Mouse (Mus musculus) embryonic fibroblast, embryonic 13.5 days (primary cell): ENCODE measurements around the gene Snx17.
A peak's percentile ranks its signal among the peaks of the same experiment; 100 is the strongest.

Source experiments
- CTCF ChIP-seq: IDR thresholded peaks from 2 replicates; pipeline ENCODE4 v1.5.1; 2011; ENCODE audit warnings: mild to moderate bottlenecking, control low read depth, low read length, moderate library complexity, borderline replicate concordance; ENCODE audit not compliant: insufficient read depth
- POLR2A ChIP-seq: IDR thresholded peaks from 2 replicates; pipeline ENCODE4 v1.6.1; 2011; ENCODE audit warnings: low read depth, mild to moderate bottlenecking, control low read depth, low read length, moderate library complexity

DNA sequence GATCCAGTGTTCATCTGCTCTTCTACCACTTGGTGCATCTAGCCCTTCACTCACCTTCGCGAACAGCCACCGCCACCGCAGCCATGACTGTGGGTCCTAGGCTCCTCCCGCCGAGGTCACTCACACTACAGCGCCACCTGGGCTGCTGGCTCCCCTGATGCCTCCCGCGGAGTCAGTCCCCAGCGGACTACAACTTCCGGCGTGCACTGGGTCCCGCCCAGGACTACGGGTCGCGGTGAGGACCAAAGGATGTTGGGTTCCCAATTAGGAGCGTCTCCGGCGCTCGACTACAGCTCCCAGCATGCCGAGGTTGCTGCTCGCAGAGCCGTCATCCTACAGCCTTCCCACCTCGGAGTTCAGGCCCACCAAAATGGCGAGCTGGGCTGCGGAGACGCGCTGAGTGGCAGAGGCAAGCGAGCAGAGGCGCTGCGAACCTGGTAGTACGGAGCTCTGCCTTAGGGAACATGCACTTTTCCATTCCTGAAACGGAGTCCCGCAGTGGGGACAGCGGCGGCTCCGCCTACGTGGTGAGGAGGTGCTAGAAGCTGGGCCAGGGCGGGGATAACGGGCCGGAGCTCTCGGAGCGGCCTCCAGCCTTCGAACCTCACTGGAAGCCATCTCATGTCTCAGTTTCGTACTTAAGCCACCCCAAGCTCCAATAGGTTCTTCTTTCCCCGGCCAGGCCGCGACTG lies at the start of gene Snx17, which contains the start of gene Eif2b4:
- TF ChIP-seq CTCF (peak; percentile 83), POLR2A (peak; percentile 89)
